Mouse (Mus musculus): ENCODE data around the gene Smarcb1. TPM values are rescaled to one million over a fixed set of nuclear protein-coding genes. Genes with fewer than 3 reads are reported as not detected.

Smarcb1 gene
- total RNA-seq, 2 experiments from 2014 or later = 70.4 to 73.0 TPM

- no peak for DNase-seq
These were observed 65.1 kb downstream of the Smarcb1 start for GRCm38 (mm10) chr10:75856155-75856907.

GRCm38 (mm10) chr10:75855416-75855981 lies 65.9 kb downstream of the Smarcb1 start:
- no peak for DNase-seq

GRCm38 (mm10) chr10:75854791-75855190 lies 66.6 kb downstream of the Smarcb1 start:
- DNase-seq = no peak

- no peak for DNase-seq
These were observed 67.3 kb downstream of the Smarcb1 start for GRCm38 (mm10) chr10:75854096-75854495.

GRCm38 (mm10) chr10:75853452-75853851 lies 68.0 kb downstream of the Smarcb1 start:
- peak; percentile 87 for DNase-seq

- DNase-seq = no peak
These were observed 68.8 kb downstream of the Smarcb1 start for GRCm38 (mm10) chr10:75852539-75853125.

- DNase-seq = no peak
These were observed 69.7 kb downstream of the Smarcb1 start for GRCm38 (mm10) chr10:75851681-75852080.

GRCm38 (mm10) chr10:75851076-75851475 lies 70.3 kb downstream of the Smarcb1 start:
- DNase-seq = no peak

- no peak for DNase-seq
These were observed 73.0 kb downstream of the Smarcb1 start for GRCm38 (mm10) chr10:75848382-75848781.

Other genes starting within 250 kb of the Smarcb1 start
- gene Cabin1, start 157.3 kb downstream of the Smarcb1 start, total RNA-seq (2021) = 10 to 100 TPM; 27.1 to 39.2 TPM
- gene Ddt, start 148.2 kb downstream of the Smarcb1 start, total RNA-seq (2021) = 100 to 1,000 TPM; 173 to 204 TPM
- gene Gm20441, start 140.7 kb downstream of the Smarcb1 start, total RNA-seq (2021) = not detected
- gene Gstt3, start 140.2 kb downstream of the Smarcb1 start, total RNA-seq (2021) = 10 to 100 TPM; 18.7 to 21.5 TPM
- gene Gstt1, start 123.0 kb downstream of the Smarcb1 start, total RNA-seq (2021) = 10 to 100 TPM; 60.2 to 60.4 TPM
- 1 to 10 TPM in 1 of 2 experiments, under 1 TPM in 1; 0.36 to 1.0 TPM for gene Gstt4, start 99.1 kb downstream of the Smarcb1 start, total RNA-seq (2021)
- gene Gstt2, start 84.2 kb downstream of the Smarcb1 start, total RNA-seq (2021) = 10 to 100 TPM; 38.2 to 45.8 TPM
- 100 to 1,000 TPM; 267 to 281 TPM for gene Mif, start 61.4 kb downstream of the Smarcb1 start, total RNA-seq (2021)
- gene Derl3, start 28.2 kb downstream of the Smarcb1 start, total RNA-seq (2021) = 1 to 10 TPM in 1 of 2 experiments, under 1 TPM in 1; 0.91 to 1.3 TPM
- gene Chchd10, start 11.5 kb upstream of the Smarcb1 start, total RNA-seq (2021) = 1,000 to 10,000 TPM; 1,348 to 1,353 TPM
- 10 to 100 TPM in 1 of 2 experiments, 1 to 10 TPM in 1; 6.6 to 14.6 TPM for gene Mmp11, start 14.9 kb upstream of the Smarcb1 start, total RNA-seq (2021)
- under 1 TPM; 0.48 to 0.51 TPM for gene Gm867, start 19.1 kb upstream of the Smarcb1 start, total RNA-seq (2021)
- 1 to 10 TPM; 1.1 to 1.2 TPM for gene Vpreb3, start 21.4 kb upstream of the Smarcb1 start, total RNA-seq (2021)
- not detected for gene Gm5134, start 32.9 kb upstream of the Smarcb1 start, total RNA-seq (2021)
- gene Zfp280b, start 111.0 kb upstream of the Smarcb1 start, total RNA-seq (2021) = 10 to 100 TPM in 1 of 2 experiments, 1 to 10 TPM in 1; 9.0 to 11.0 TPM
- not detected for gene Slc5a4b, start 189.3 kb upstream of the Smarcb1 start, total RNA-seq (2021)
- not detected for gene Slc5a4a, start 225.8 kb upstream of the Smarcb1 start, total RNA-seq (2021)

Data from adrenal gland, postnatal 10 days (tissue).